Mouse (Mus musculus) gastrocnemius, postnatal 25 days (tissue): ENCODE data around the gene Maml3. TPM values are rescaled to one million over a fixed set of nuclear protein-coding genes. Genes with fewer than 3 reads are reported as not detected.

Experiments used
- DNase-seq: peaks from one replicate; pipeline ENCODE4 v3.0.0; 2022
- long read RNA-seq, 2 experiments: library from polyadenylated mRNA; stranded (forward); transcript quantifications; one replicate each; pipeline ENCODE4 v2.0.0; 2021
- total RNA-seq, 2 experiments: library from RNA; stranded (reverse); gene quantifications; 1 replicate in 1 of 2; 2 replicates in 1 of 2; pipeline ENCODE4 v1.2.3; 2021

Gene Maml3
- 1 to 10 TPM; 2.4 to 2.5 TPM for total RNA-seq
- long read RNA-seq, experiment 1, partial matches to known transcripts: 0 of 4 reads
- long read RNA-seq, experiment 1, other reads (novel, unspliced or antisense): 4 of 4 reads
- long read RNA-seq, experiment 2, partial matches to known transcripts: 0 of 3 reads
- long read RNA-seq, experiment 2, other reads (novel, unspliced or antisense): 3 of 3 reads

GRCm38 (mm10) chr3:52104636-52105151 is at the start of gene Maml3:
Gene Maml3 (minus strand): TSS chr3:52105076.
- DNase-seq: peak; percentile 92

- DNase-seq: no peak
Measured at GRCm38 (mm10) chr3:52151155-52151554, 46.3 kb upstream of the Maml3 start.

- DNase-seq: no peak
Measured at GRCm38 (mm10) chr3:52148301-52148700, 43.4 kb upstream of the Maml3 start.

GRCm38 (mm10) chr3:52144776-52145460 is 40.0 kb upstream of the Maml3 start:
- DNase-seq: no peak

GRCm38 (mm10) chr3:52143017-52143416 is 38.1 kb upstream of the Maml3 start:
- no peak for DNase-seq

GRCm38 (mm10) chr3:52140162-52140561 is 35.3 kb upstream of the Maml3 start:
- no peak for DNase-seq

- DNase-seq: no peak
Measured at GRCm38 (mm10) chr3:52125421-52125820, 20.5 kb upstream of the Maml3 start.

- no peak for DNase-seq
Measured at GRCm38 (mm10) chr3:52120858-52121257, 16.0 kb upstream of the Maml3 start.

- no peak for DNase-seq
Measured at GRCm38 (mm10) chr3:52119216-52119615, 14.3 kb upstream of the Maml3 start.

- peak; percentile 15 for DNase-seq
Measured at GRCm38 (mm10) chr3:52115421-52115820, 10.5 kb upstream of the Maml3 start.

GRCm38 (mm10) chr3:52108027-52108426 is 3.2 kb upstream of the Maml3 start:
- no peak for DNase-seq

- DNase-seq: no peak
Measured at GRCm38 (mm10) chr3:52105156-52105555, 280 bp upstream of the Maml3 start.

GRCm38 (mm10) chr3:52104208-52104607 is 668 bp downstream of the Maml3 start:
- no peak for DNase-seq

- DNase-seq: peak; percentile 44
Measured at GRCm38 (mm10) chr3:52103531-52104181, 1.2 kb downstream of the Maml3 start.

GRCm38 (mm10) chr3:52102601-52103530 is 2.0 kb downstream of the Maml3 start:
- peak; percentile 85 for DNase-seq

GRCm38 (mm10) chr3:52101977-52102600 is 2.8 kb downstream of the Maml3 start:
- DNase-seq: peak; percentile 95

- DNase-seq: no peak
Measured at GRCm38 (mm10) chr3:52101401-52101976, 3.4 kb downstream of the Maml3 start.

- DNase-seq: no peak
Measured at GRCm38 (mm10) chr3:52100926-52101325, 4.0 kb downstream of the Maml3 start.

GRCm38 (mm10) chr3:52100306-52100705 is 4.6 kb downstream of the Maml3 start:
- DNase-seq: no peak

- DNase-seq: no peak
Measured at GRCm38 (mm10) chr3:52099286-52099685, 5.6 kb downstream of the Maml3 start.

GRCm38 (mm10) chr3:52091261-52091797 is 13.5 kb downstream of the Maml3 start:
- DNase-seq: no peak
